Mouse (Mus musculus) urinary bladder, postnatal 10 days (tissue): ENCODE data around the gene Grid2.

ENCODE experiments used
- DNase-seq: peaks from one replicate; pipeline ENCODE4 v3.0.0; 2022; ENCODE audit warnings: low spot score

The Grid2 gene

GRCm38 (mm10) chr6:64731126-64731525 lies 1475.5 kb downstream of the Grid2 start:
- no peak for DNase-seq

- DNase-seq, result no peak
These were observed 1476.1 kb downstream of the Grid2 start for GRCm38 (mm10) chr6:64731621-64732320.

- no peak for DNase-seq
These were observed 1477.6 kb downstream of the Grid2 start for GRCm38 (mm10) chr6:64733311-64733710.

- DNase-seq, result no peak
These were observed 1479.0 kb downstream of the Grid2 start for GRCm38 (mm10) chr6:64734441-64735320.

- DNase-seq, result no peak
These were observed 1480.6 kb downstream of the Grid2 start for GRCm38 (mm10) chr6:64736317-64736716.

GRCm38 (mm10) chr6:64742915-64743489 lies 1487.3 kb downstream of the Grid2 start:
- DNase-seq, result no peak
